Mouse (Mus musculus): Measurements from ENCODE around the gene Med13l. TPM values are rescaled to one million over a fixed set of nuclear protein-coding genes. Genes with fewer than 3 reads are reported as not detected.
A peak's percentile ranks its signal among the peaks of the same experiment; 100 is the strongest.

Med13l gene
- polyA plus RNA-seq, 1 experiment from 2014 or later = 20.5 TPM

GRCm38 (mm10) chr5:118751446-118752179 lies 191.1 kb downstream of the Med13l start:
- no peaks in the 10 kb centered on the region for H3K27me3 ChIP-seq (ENCODE audit: control insufficient read depth, insufficient read depth, low read length)
- ATAC-seq (ENCODE audit: low FRiP score, low TSS enrichment) (no peak), DNase-seq (no peak)
- no peak overlapping the region for H3K4me3 ChIP-seq (replicated peaks; ENCODE audit: low read depth, low read length)
- no peak overlapping the region for H3K27ac ChIP-seq (replicated peaks; ENCODE audit: low read depth, low read length)
- no peaks in the 10 kb centered on the region for H3K9me3 ChIP-seq (ENCODE audit: control insufficient read depth, low read length)
- H3K36me3 ChIP-seq (ENCODE audit: control insufficient read depth, insufficient read depth, low read length) = peaks cover 92% of the 10 kb centered on the region
- H3K4me2 ChIP-seq (ENCODE audit: low read length) = no peak overlapping the region
- H3K9ac ChIP-seq (replicated peaks; ENCODE audit: low read length) = no peak overlapping the region
- 70% methylated on average over 13 of the region's 13 CpGs for WGBS
- no peaks in the 10 kb centered on the region for H3K4me1 ChIP-seq (ENCODE audit: control insufficient read depth, insufficient read depth, low read length)

DNA sequence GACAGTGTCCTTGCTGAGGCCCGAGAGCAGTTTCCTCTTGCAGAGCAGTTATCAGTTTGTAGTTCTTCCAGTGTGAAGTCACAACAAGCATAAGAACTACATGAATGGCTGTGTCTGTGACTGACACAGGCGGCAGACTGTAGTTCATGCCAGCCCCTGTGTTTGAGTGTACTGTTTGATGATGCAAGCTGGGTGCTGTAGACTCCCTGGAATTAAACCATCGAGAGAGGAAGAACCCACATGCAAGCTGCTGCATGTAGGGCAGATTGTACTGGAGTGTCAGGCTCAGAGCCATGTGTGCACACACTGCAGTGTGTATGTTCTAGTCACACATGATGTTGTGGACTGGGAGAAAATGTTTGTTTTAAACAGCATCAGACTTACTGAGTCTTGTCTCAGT lies 192.4 kb downstream of the Med13l start:
- no peak for DNase-seq
- H3K9ac ChIP-seq (replicated peaks; ENCODE audit: low read length) = no peak overlapping the region
- H3K4me2 ChIP-seq (ENCODE audit: low read length) = no peak overlapping the region
- WGBS = 89% methylated on average over 3 of the region's 3 CpGs
- no peaks in the 10 kb centered on the region for H3K9me3 ChIP-seq (ENCODE audit: control insufficient read depth, low read length)
- no peak for ATAC-seq (ENCODE audit: low FRiP score, low TSS enrichment)
- no peak overlapping the region for H3K4me3 ChIP-seq (replicated peaks; ENCODE audit: low read depth, low read length)
- H3K36me3 ChIP-seq (ENCODE audit: control insufficient read depth, insufficient read depth, low read length) = peaks cover 96% of the 10 kb centered on the region
- H3K27ac ChIP-seq (replicated peaks; ENCODE audit: low read depth, low read length) = no peak overlapping the region
- H3K27me3 ChIP-seq (ENCODE audit: control insufficient read depth, insufficient read depth, low read length) = no peaks in the 10 kb centered on the region
- no peaks in the 10 kb centered on the region for H3K4me1 ChIP-seq (ENCODE audit: control insufficient read depth, insufficient read depth, low read length)

GRCm38 (mm10) chr5:118753471-118754044 lies 193.1 kb downstream of the Med13l start:
- Histone ChIP-seq H3K9ac (replicated peaks; ENCODE audit: low read length) (no peak overlapping the region), H3K4me1 (ENCODE audit: control insufficient read depth, insufficient read depth, low read length) (no peaks in the 10 kb centered on the region), H3K27ac (replicated peaks; ENCODE audit: low read depth, low read length) (peak overlapping the region; percentile 26; the same call in 1 of the 2 replicates), H3K27me3 (ENCODE audit: control insufficient read depth, insufficient read depth, low read length) (no peaks in the 10 kb centered on the region), H3K4me3 (replicated peaks; ENCODE audit: low read depth, low read length) (no peak overlapping the region), H3K36me3 (ENCODE audit: control insufficient read depth, insufficient read depth, low read length) (peaks cover 97% of the 10 kb centered on the region), H3K9me3 (ENCODE audit: control insufficient read depth, low read length) (no peaks in the 10 kb centered on the region), H3K4me2 (ENCODE audit: low read length) (no peak overlapping the region)
- 86% methylated on average over 10 of the region's 10 CpGs for WGBS
- ATAC-seq (ENCODE audit: low FRiP score, low TSS enrichment) (no peak), DNase-seq (no peak)

- Histone ChIP-seq H3K9ac (replicated peaks; ENCODE audit: low read length) (no peak overlapping the region), H3K27ac (replicated peaks; ENCODE audit: low read depth, low read length) (no peak overlapping the region), H3K4me2 (ENCODE audit: low read length) (no peak overlapping the region), H3K4me3 (replicated peaks; ENCODE audit: low read depth, low read length) (no peak overlapping the region), H3K9me3 (ENCODE audit: control insufficient read depth, low read length) (no peaks in the 10 kb centered on the region), H3K4me1 (ENCODE audit: control insufficient read depth, insufficient read depth, low read length) (no peaks in the 10 kb centered on the region), H3K36me3 (ENCODE audit: control insufficient read depth, insufficient read depth, low read length) (peaks cover 97% of the 10 kb centered on the region), H3K27me3 (ENCODE audit: control insufficient read depth, insufficient read depth, low read length) (no peaks in the 10 kb centered on the region)
- ATAC-seq (ENCODE audit: low FRiP score, low TSS enrichment) = no peak
- no peak for DNase-seq
- WGBS = 75% methylated on average over 4 of the region's 4 CpGs
Measured at GRCm38 (mm10) chr5:118754191-118754759, 193.8 kb downstream of the Med13l start.

- no peak overlapping the region for H3K27ac ChIP-seq (replicated peaks; ENCODE audit: low read depth, low read length)
- no peak overlapping the region for H3K4me2 ChIP-seq (ENCODE audit: low read length)
- H3K9me3 ChIP-seq (ENCODE audit: control insufficient read depth, low read length) = no peaks in the 10 kb centered on the region
- no peaks in the 10 kb centered on the region for H3K4me1 ChIP-seq (ENCODE audit: control insufficient read depth, insufficient read depth, low read length)
- H3K27me3 ChIP-seq (ENCODE audit: control insufficient read depth, insufficient read depth, low read length) = no peaks in the 10 kb centered on the region
- no peak overlapping the region for H3K9ac ChIP-seq (replicated peaks; ENCODE audit: low read length)
- ATAC-seq (ENCODE audit: low FRiP score, low TSS enrichment) (no peak), DNase-seq (peak; percentile 42)
- no peak overlapping the region for H3K4me3 ChIP-seq (replicated peaks; ENCODE audit: low read depth, low read length)
- WGBS = 68% methylated on average over 2 of the region's 2 CpGs
- peaks cover 97% of the 10 kb centered on the region for H3K36me3 ChIP-seq (ENCODE audit: control insufficient read depth, insufficient read depth, low read length)
Measured at GRCm38 (mm10) chr5:118756078-118756477, 195.6 kb downstream of the Med13l start.

DNA sequence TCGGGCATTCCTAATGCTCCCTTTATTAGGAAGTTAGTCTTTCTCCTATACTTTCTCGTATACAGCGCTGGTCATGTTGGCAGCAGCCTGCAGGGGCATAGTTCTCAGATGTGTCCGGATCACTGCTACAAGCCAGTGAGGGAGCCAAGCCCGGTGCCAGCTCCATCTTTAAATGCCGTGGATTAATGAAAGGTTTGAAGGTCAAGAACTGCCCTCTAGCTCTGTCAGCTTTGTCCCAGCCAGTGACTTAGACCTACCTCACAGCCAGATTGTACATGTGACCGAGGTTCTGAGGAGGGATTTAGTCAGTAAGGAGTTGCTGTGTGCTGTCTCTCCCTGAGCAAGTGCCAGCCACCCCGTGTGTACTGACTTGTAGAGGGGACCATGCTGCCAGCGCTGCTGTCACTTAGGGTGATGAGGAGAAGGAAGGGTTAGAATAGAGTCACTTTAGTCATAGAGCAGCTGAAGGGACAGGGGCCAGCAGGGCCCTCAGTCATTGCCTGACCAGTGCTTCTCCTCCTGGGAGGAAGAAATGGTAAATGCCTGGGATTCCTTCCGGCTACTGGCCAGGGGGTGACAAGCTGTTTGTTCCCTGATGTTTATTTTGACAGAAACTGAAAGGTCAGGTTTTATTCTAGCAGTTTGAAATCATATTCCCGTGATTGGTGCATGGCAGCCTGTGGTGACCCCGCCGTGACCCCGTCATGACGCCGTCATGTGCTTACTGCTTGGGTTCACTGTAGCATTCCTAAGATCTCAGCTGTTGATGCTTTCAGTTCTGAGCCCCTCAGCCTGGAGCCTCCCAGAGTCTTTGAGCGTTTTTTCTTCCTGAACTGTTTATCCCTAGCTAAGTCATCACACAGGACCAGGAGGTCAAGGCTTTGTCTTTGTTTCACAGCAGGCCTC lies 197.2 kb downstream of the Med13l start:
- no peak for ATAC-seq (ENCODE audit: low FRiP score, low TSS enrichment)
- peaks cover 97% of the 10 kb centered on the region for H3K36me3 ChIP-seq (ENCODE audit: control insufficient read depth, insufficient read depth, low read length)

DNA sequence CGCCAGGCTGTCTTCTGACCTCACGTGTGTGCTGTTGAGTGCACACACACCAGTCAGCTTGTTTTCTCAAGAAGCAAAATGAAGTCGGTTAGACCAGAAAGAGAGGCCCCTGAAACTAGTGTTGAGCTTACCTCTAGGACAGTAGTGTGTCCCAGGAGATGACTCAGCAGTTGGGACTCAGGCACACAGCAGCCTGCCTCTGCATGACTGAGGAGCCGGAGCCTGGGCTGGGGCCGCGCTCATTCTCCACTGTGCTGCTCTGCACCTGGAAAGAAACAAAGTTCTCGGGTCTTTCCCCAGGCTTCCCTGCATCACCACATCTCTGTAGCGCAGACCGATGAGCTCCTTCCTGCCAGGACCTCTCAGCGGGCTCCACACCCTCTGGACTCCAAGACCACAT lies 200.5 kb downstream of the Med13l start:
- ATAC-seq (ENCODE audit: low FRiP score, low TSS enrichment) (no peak), DNase-seq (no peak)
- Histone ChIP-seq H3K4me1 (ENCODE audit: control insufficient read depth, insufficient read depth, low read length) (no peaks in the 10 kb centered on the region), H3K9me3 (ENCODE audit: control insufficient read depth, low read length) (no peaks in the 10 kb centered on the region), H3K4me2 (ENCODE audit: low read length) (no peak overlapping the region), H3K4me3 (replicated peaks; ENCODE audit: low read depth, low read length) (no peak overlapping the region), H3K9ac (replicated peaks; ENCODE audit: low read length) (no peak overlapping the region), H3K27ac (replicated peaks; ENCODE audit: low read depth, low read length) (no peak overlapping the region), H3K27me3 (ENCODE audit: control insufficient read depth, insufficient read depth, low read length) (no peaks in the 10 kb centered on the region), H3K36me3 (ENCODE audit: control insufficient read depth, insufficient read depth, low read length) (peaks cover 82% of the 10 kb centered on the region)
- 93% methylated on average over 10 of the region's 10 CpGs for WGBS

More for the DNA sequence above, 197.2 kb downstream of the Med13l start:
- Histone ChIP-seq H3K9me3 (ENCODE audit: control insufficient read depth, low read length) (no peaks in the 10 kb centered on the region), H3K27ac (replicated peaks; ENCODE audit: low read depth, low read length) (no peak overlapping the region), H3K4me2 (ENCODE audit: low read length) (no peak overlapping the region), H3K4me1 (ENCODE audit: control insufficient read depth, insufficient read depth, low read length) (no peaks in the 10 kb centered on the region), H3K4me3 (replicated peaks; ENCODE audit: low read depth, low read length) (no peak overlapping the region), H3K9ac (replicated peaks; ENCODE audit: low read length) (no peak overlapping the region), H3K27me3 (ENCODE audit: control insufficient read depth, insufficient read depth, low read length) (no peaks in the 10 kb centered on the region)
- 74% methylated on average over 17 of the region's 17 CpGs for WGBS
- DNase-seq = no peak

GRCm38 (mm10) chr5:118762499-118763185 lies 202.2 kb downstream of the Med13l start:
- WGBS = 90% methylated on average over 18 of the region's 18 CpGs
- Histone ChIP-seq H3K36me3 (ENCODE audit: control insufficient read depth, insufficient read depth, low read length) (peaks cover 66% of the 10 kb centered on the region), H3K9me3 (ENCODE audit: control insufficient read depth, low read length) (no peaks in the 10 kb centered on the region), H3K27me3 (ENCODE audit: control insufficient read depth, insufficient read depth, low read length) (no peaks in the 10 kb centered on the region), H3K27ac (replicated peaks; ENCODE audit: low read depth, low read length) (no peak overlapping the region), H3K9ac (replicated peaks; ENCODE audit: low read length) (no peak overlapping the region), H3K4me3 (replicated peaks; ENCODE audit: low read depth, low read length) (no peak overlapping the region), H3K4me1 (ENCODE audit: control insufficient read depth, insufficient read depth, low read length) (no peaks in the 10 kb centered on the region), H3K4me2 (ENCODE audit: low read length) (no peak overlapping the region)
- DNase-seq (no peak), ATAC-seq (ENCODE audit: low FRiP score, low TSS enrichment) (no peak)

Data from midbrain, embryonic 14.5 days (tissue).